Mouse (Mus musculus) G1E (cell line): ENCODE results near the gene Npas3.

Source experiments
- CTCF ChIP-seq: IDR thresholded peaks from 2 replicates; pipeline ENCODE4 v1.5.1; 2012; ENCODE audit warnings: low read depth, low read length, inconsistent platforms, mixed read lengths
- GATA1 ChIP-seq: IDR thresholded peaks from 2 replicates; pipeline ENCODE4 v1.6.1; 2012; ENCODE audit warnings: borderline replicate concordance, low read length, inconsistent platforms, mixed read lengths
- GATA2 ChIP-seq: IDR thresholded peaks from 2 replicates; pipeline ENCODE4 v1.6.1; 2012; ENCODE audit warnings: low read depth, low read length, inconsistent platforms, borderline replicate concordance

DNA sequence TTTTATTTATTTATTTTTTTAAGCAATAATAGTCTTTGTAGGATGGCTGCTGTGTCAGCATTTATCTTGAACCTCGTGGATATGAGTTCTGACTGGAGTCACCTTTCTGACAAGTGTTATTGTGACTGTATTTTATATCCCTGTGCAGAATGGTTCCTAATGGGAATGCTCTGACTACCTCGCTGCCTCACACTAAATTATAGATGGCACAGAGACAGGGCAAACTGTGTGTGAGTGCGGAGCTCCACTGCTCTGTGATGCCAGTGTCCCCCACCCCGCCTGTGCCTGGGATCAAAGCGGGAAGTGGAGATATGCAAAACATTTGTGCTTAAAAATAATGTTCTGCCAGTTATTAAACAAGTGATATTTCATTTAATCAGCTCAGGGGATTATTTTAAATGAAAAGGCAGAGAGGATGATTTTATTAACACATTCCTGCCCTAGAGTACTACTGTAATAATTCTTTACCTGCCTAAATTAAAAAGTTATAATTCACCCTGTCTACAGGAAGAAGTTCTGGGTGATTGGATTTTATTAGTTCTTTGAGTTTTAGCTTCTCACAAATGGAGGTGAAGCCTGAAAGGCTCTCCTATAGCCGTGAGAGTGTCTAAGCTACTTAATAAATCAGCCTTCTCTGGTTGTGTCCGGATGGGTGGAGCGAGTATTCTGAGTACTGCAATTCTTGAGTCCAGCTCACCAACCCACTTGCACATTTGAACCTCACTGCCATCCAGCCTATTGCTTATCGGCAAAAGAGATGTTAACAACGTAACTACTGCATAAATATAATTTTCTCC lies 721.1 kb downstream of the Npas3 start:
- TF ChIP-seq CTCF, result no peak
- no peak for TF ChIP-seq GATA2
- TF ChIP-seq GATA1, result no peak
